Mouse (Mus musculus) midbrain, embryonic 16.5 days (tissue): ENCODE measurements at regions not wholly inside any gene's neighbourhood (a gene's known extent, or its start where the extent isn't known, plus 50 kb on each side); places are given as distances from the start of the nearest gene placed in this dataset. TPM values are rescaled to one million over a fixed set of nuclear protein-coding genes. Genes with fewer than 3 reads are reported as not detected.
"Not testable (repeated sequence)": the region's sequence is repeated elsewhere in the genome, so short reads cannot be mapped to it uniquely, and the experiment has no call there.

Experiments used
- ATAC-seq: fragments of 200-750 bp; cut with Nextera tagmentation; 2 replicates; pipeline ENCODE4 v1.8.0; 2017; ENCODE audit warnings: moderate TSS enrichment
- H3K27ac ChIP-seq: fragments of 300-500 bp; sonication (generic); 2 replicates; pipeline ENCODE4 v1.5.1; 2014; ENCODE audit warnings: mild to moderate bottlenecking, low read length, mixed read lengths
- H3K27me3 ChIP-seq: fragments of 300-500 bp; sonication (generic); 2 replicates; pipeline ENCODE4 v1.6.1; 2014; ENCODE audit warnings: low read depth, low read length, mixed read lengths; ENCODE audit not compliant: control insufficient read depth, insufficient read depth
- H3K36me3 ChIP-seq: fragments of 300-500 bp; sonication (generic); 2 replicates; pipeline ENCODE4 v1.6.1; 2014; ENCODE audit warnings: mild to moderate bottlenecking, low read length, moderate library complexity, mixed read lengths; ENCODE audit not compliant: control insufficient read depth, insufficient read depth
- H3K4me1 ChIP-seq: fragments of 300-500 bp; sonication (generic); 2 replicates; pipeline ENCODE4 v1.6.1; 2014; ENCODE audit warnings: mild to moderate bottlenecking, low read length, mixed read lengths; ENCODE audit not compliant: control insufficient read depth, insufficient read depth
- H3K4me2 ChIP-seq: fragments of 300-500 bp; sonication (generic); 2 replicates; pipeline ENCODE4 v1.6.1; 2014; ENCODE audit warnings: mild to moderate bottlenecking, low read length, mixed read lengths
- H3K4me3 ChIP-seq: fragments of 300-500 bp; sonication (generic); 2 replicates; pipeline ENCODE4 v1.5.1; 2014; ENCODE audit warnings: low read depth, mild to moderate bottlenecking, low read length, moderate library complexity, mixed read lengths
- H3K9ac ChIP-seq: fragments of 300-500 bp; sonication (generic); 2 replicates; pipeline ENCODE4 v1.6.1; 2014; ENCODE audit warnings: low read depth, low read length, mixed read lengths
- H3K9me3 ChIP-seq: fragments of 300-500 bp; sonication (generic); replicated peaks from 2 replicates; pipeline ENCODE4 v1.6.1; 2014; ENCODE audit warnings: mild to moderate bottlenecking, low read length, mixed read lengths; ENCODE audit not compliant: control insufficient read depth, poor library complexity, severe bottlenecking
- WGBS: fragments of 180-500 bp; shearing (Covaris S2); extraction: QIAGEN DNeasy Blood & Tissue Kit; methylation state at CpG from one replicate; pipeline ENCODE4 v1.1.7; 2014; 5-methylcytosine and 5-hydroxymethylcytosine counted together
- microRNA-seq: library from miRNA; unstranded; fragments of <30 nt; microRNA quantifications from one replicate; pipeline ENCODE4, GENCODE M21; 2017

DNA sequence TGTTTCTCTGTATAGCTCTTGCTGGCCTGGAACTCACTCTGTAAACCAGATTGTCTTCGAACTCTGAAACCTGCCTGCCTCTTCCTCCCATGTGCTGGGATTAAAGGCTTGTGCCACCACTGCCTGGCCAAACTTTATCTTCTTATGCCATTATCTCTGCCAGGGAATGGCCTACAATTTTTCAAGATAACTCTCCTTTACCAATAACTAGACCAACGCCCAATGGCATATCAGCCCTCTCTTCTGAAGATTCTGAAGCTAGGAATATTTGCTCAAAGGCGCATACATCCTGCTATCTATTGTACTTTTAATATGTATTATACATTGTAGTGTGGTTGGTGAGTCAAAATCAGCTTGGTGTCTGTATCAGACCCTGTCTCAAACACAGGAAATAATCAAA, 235.4 kb upstream of the Cts3 start:
- H3K9ac ChIP-seq, H3K4me2 ChIP-seq, H3K36me3 ChIP-seq, H3K4me1 ChIP-seq, H3K27ac ChIP-seq, H3K4me3 ChIP-seq, ATAC-seq, H3K27me3 ChIP-seq, H3K9me3 ChIP-seq: not testable (repeated sequence)
- 96% methylated on average over 3 of the region's 3 CpGs for WGBS

- not testable (repeated sequence) for H3K4me1 ChIP-seq, H3K36me3 ChIP-seq, H3K9me3 ChIP-seq, H3K27ac ChIP-seq, H3K27me3 ChIP-seq
- Histone ChIP-seq H3K9ac (peak overlapping the region; percentile 68), H3K4me3 (peak overlapping the region; percentile 52), H3K4me2 (peak overlapping the region; percentile 59)
- WGBS: 2% methylated on average over 19 of the region's 19 CpGs
- 0 out of 2 replicates have a peak, but pooled peaks have one; percentile 71 for ATAC-seq
Observed at GRCm38 (mm10) chr13:61804168-61804874, 234.4 kb upstream of the Cts3 start.

GRCm38 (mm10) chr13:61803763-61804162, 233.8 kb upstream of the Cts3 start:
- not testable (repeated sequence) for H3K27me3 ChIP-seq, H3K9me3 ChIP-seq, H3K4me1 ChIP-seq, H3K9ac ChIP-seq, H3K36me3 ChIP-seq, H3K27ac ChIP-seq, ATAC-seq
- peak overlapping the region; percentile 52 for H3K4me3 ChIP-seq
- WGBS: 35% methylated on average over 5 of the region's 5 CpGs
- peak overlapping the region; percentile 59 for H3K4me2 ChIP-seq

DNA sequence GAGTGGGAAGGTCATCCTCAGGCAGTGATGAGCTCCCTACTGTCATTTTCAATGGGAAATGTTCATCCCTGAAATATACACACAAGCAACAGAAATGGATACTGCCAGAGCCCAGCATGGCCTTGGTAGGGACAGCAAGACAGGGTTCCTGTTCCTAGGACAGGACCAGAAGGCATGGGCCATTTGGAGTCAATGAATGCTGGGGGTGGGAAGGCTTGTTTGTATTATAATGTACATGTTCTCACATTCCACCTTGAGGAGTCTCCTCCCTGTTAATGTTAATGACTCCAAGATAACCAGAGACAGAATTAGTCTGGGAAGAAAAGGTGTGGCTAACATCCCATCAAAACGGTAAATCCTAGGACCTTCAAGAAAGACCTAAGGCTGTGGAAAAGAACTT, 193.5 kb upstream of the Cts3 start:
- not testable (repeated sequence) for H3K4me1 ChIP-seq, H3K27me3 ChIP-seq, H3K4me3 ChIP-seq, ATAC-seq, H3K9ac ChIP-seq, H3K27ac ChIP-seq, H3K4me2 ChIP-seq, H3K36me3 ChIP-seq, H3K9me3 ChIP-seq
- 94% methylated on average over 1 of the region's 1 CpGs for WGBS

Small RNA genes in the stretch of these regions (microRNA-seq; reads per million reads assigned to microRNA genes)
- not detected for gene Gm23739
